Mouse (Mus musculus) spleen, adult 2 months (tissue): ENCODE measurements around the gene Ly75.

Source experiments
- CTCF ChIP-seq: fragments of 200-500 bp; IDR thresholded peaks from 2 replicates; pipeline ENCODE4 v1.5.1; 2011; ENCODE audit warnings: mild to moderate bottlenecking, inconsistent platforms; ENCODE audit not compliant: insufficient read depth, insufficient read length, insufficient replicate concordance; ENCODE audit errors: extremely low read depth
- POLR2A ChIP-seq: fragments of 200-500 bp; IDR thresholded peaks from 2 replicates; pipeline ENCODE4 v1.6.1; 2011; ENCODE audit warnings: low read depth, low read length, inconsistent platforms

DNA sequence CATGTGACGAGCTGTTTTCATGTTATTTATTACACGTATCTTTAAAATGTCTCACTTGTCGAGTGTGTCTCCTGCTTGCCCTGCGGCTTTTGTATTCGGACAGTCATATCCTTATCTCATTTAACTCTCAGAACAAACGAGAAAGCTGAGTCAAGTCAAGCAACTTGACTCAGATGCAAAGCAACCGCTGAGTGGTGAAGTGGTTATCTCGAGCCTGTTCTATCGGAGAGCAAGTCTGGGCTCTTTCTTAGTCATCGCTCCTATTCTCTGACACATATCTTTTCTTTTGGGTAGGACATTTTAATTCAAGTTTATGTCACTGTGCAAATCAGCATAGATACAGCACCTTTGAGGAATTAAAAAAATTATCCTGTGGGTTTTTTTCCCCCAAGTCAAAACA, 54.5 kb downstream of the Ly75 start:
- TF ChIP-seq POLR2A (no peak), CTCF (no peak)
